Mouse (Mus musculus): ENCODE data around the gene Ankrd24. TPM values are rescaled to one million over a fixed set of nuclear protein-coding genes. Genes with fewer than 3 reads are reported as not detected.

Gene Ankrd24
- polyA plus RNA-seq (2012), result 7.1 and 8.6 TPM in 2 replicates

GRCm38 (mm10) chr10:81628390-81628789 lies at the start of gene Ankrd24:
Ankrd24 (plus strand) TSS chr10:81628540.
- no peak for TF ChIP-seq GATA1 (IDR thresholded peaks at IDR 0.05; ENCODE audit: low read length)

GRCm38 (mm10) chr10:81579967-81580366 lies 48.4 kb upstream of the Ankrd24 start:
- no peak for TF ChIP-seq GATA1 (IDR thresholded peaks at IDR 0.05; ENCODE audit: low read length)

- no peak for TF ChIP-seq GATA1 (IDR thresholded peaks at IDR 0.05; ENCODE audit: low read length)
Observed at GRCm38 (mm10) chr10:81580441-81581070, 47.8 kb upstream of the Ankrd24 start.

- TF ChIP-seq GATA1 (IDR thresholded peaks at IDR 0.05; ENCODE audit: low read length), result no peak
Observed at GRCm38 (mm10) chr10:81583347-81583746, 45.0 kb upstream of the Ankrd24 start.

- TF ChIP-seq GATA1 (IDR thresholded peaks at IDR 0.05; ENCODE audit: low read length), result no peak
Observed at GRCm38 (mm10) chr10:81588739-81589138, 39.6 kb upstream of the Ankrd24 start.

- TF ChIP-seq GATA1 (IDR thresholded peaks at IDR 0.05; ENCODE audit: low read length), result no peak
Observed at GRCm38 (mm10) chr10:81591846-81592245, 36.5 kb upstream of the Ankrd24 start.

GRCm38 (mm10) chr10:81592631-81593030 lies 35.7 kb upstream of the Ankrd24 start:
- no peak for TF ChIP-seq GATA1 (IDR thresholded peaks at IDR 0.05; ENCODE audit: low read length)

GRCm38 (mm10) chr10:81593223-81593622 lies 35.1 kb upstream of the Ankrd24 start:
- TF ChIP-seq GATA1 (IDR thresholded peaks at IDR 0.05; ENCODE audit: low read length), result no peak

- no peak for TF ChIP-seq GATA1 (IDR thresholded peaks at IDR 0.05; ENCODE audit: low read length)
Observed at GRCm38 (mm10) chr10:81593935-81594334, 34.4 kb upstream of the Ankrd24 start.

- no peak for TF ChIP-seq GATA1 (IDR thresholded peaks at IDR 0.05; ENCODE audit: low read length)
Observed at GRCm38 (mm10) chr10:81595599-81595998, 32.7 kb upstream of the Ankrd24 start.

GRCm38 (mm10) chr10:81596611-81597010 lies 31.7 kb upstream of the Ankrd24 start:
- no peak for TF ChIP-seq GATA1 (IDR thresholded peaks at IDR 0.05; ENCODE audit: low read length)

- TF ChIP-seq GATA1 (IDR thresholded peaks at IDR 0.05; ENCODE audit: low read length), result no peak
Observed at GRCm38 (mm10) chr10:81597137-81597950, 31.0 kb upstream of the Ankrd24 start.

GRCm38 (mm10) chr10:81598342-81598741 lies 30.0 kb upstream of the Ankrd24 start:
- no peak for TF ChIP-seq GATA1 (IDR thresholded peaks at IDR 0.05; ENCODE audit: low read length)

GRCm38 (mm10) chr10:81598871-81599270 lies 29.5 kb upstream of the Ankrd24 start:
- no peak for TF ChIP-seq GATA1 (IDR thresholded peaks at IDR 0.05; ENCODE audit: low read length)

- TF ChIP-seq GATA1 (IDR thresholded peaks at IDR 0.05; ENCODE audit: low read length), result no peak
Observed at GRCm38 (mm10) chr10:81599630-81600029, 28.7 kb upstream of the Ankrd24 start.

- TF ChIP-seq GATA1 (IDR thresholded peaks at IDR 0.05; ENCODE audit: low read length), result no peak
Observed at GRCm38 (mm10) chr10:81600096-81600495, 28.2 kb upstream of the Ankrd24 start.

- TF ChIP-seq GATA1 (IDR thresholded peaks at IDR 0.05; ENCODE audit: low read length), result no peak
Observed at GRCm38 (mm10) chr10:81600738-81601203, 27.6 kb upstream of the Ankrd24 start, which contains the start of gene Tle6. Tle6 (minus strand) TSS chr10:81601073.
